Mouse (Mus musculus) embryonic facial prominence, embryonic 14.5 days (tissue): Measurements from ENCODE around the gene Aldh8a1. TPM values are rescaled to one million over a fixed set of nuclear protein-coding genes. Genes with fewer than 3 reads are reported as not detected.
"Not testable (repeated sequence)": the region's sequence is repeated elsewhere in the genome, so short reads cannot be mapped to it uniquely, and the experiment has no call there.

Source experiments
- ATAC-seq: fragments of 200-750 bp; cut with Nextera tagmentation; 2 replicates; pipeline ENCODE4 v1.8.0; 2017; ENCODE audit warnings: low read depth, moderate number of reproducible peaks, moderate TSS enrichment
- DNase-seq: peaks from one replicate; pipeline ENCODE4 v3.0.0-alpha.2; 2015; ENCODE audit warnings: low spot score
- H3K27ac ChIP-seq: fragments of 300-500 bp; sonication (generic); replicated peaks from 2 replicates; pipeline ENCODE4 v1.5.1; 2014; ENCODE audit warnings: low read depth, mild to moderate bottlenecking, low read length, moderate library complexity
- H3K27me3 ChIP-seq: fragments of 300-500 bp; sonication (generic); replicated peaks from 2 replicates; pipeline ENCODE4 v1.6.1; 2014; ENCODE audit warnings: low read length; ENCODE audit not compliant: control insufficient read depth, insufficient read depth
- H3K36me3 ChIP-seq: fragments of 300-500 bp; sonication (generic); 2 replicates; pipeline ENCODE4 v1.6.1; 2014; ENCODE audit warnings: low read length, mixed read lengths; ENCODE audit not compliant: control insufficient read depth, insufficient read depth
- H3K4me1 ChIP-seq: fragments of 300-500 bp; sonication (generic); 2 replicates; pipeline ENCODE4 v1.6.1; 2014; ENCODE audit warnings: antibody characterized with exemption, low read length; ENCODE audit not compliant: control insufficient read depth, insufficient read depth
- H3K4me2 ChIP-seq: fragments of 300-500 bp; sonication (generic); 2 replicates; pipeline ENCODE4 v1.6.1; 2014; ENCODE audit warnings: low read depth, mild to moderate bottlenecking, low read length, moderate library complexity, mixed read lengths
- H3K4me3 ChIP-seq: fragments of 300-500 bp; sonication (generic); 2 replicates; pipeline ENCODE4 v1.5.1; 2014; ENCODE audit warnings: low read depth, mild to moderate bottlenecking, low read length
- H3K9ac ChIP-seq: fragments of 300-500 bp; sonication (generic); 2 replicates; pipeline ENCODE4 v1.6.1; 2014; ENCODE audit warnings: low read depth, mild to moderate bottlenecking, low read length, moderate library complexity, mixed read lengths
- H3K9me3 ChIP-seq: fragments of 300-500 bp; sonication (generic); 2 replicates; pipeline ENCODE4 v1.6.1; 2016; ENCODE audit warnings: low read length; ENCODE audit not compliant: control insufficient read depth
- WGBS: fragments of 180-500 bp; shearing (Covaris S2); extraction: QIAGEN DNeasy Blood & Tissue Kit; methylation state at CpG from one replicate; pipeline ENCODE4 v1.1.7; 2014; 5-methylcytosine and 5-hydroxymethylcytosine counted together
- polyA plus RNA-seq: library from polyadenylated mRNA; unstranded; fragments of >200 nt; fragmentation: Nextera tagmentation; extraction: Ambion mirVana; gene quantifications from 2 replicates; pipeline ENCODE4 v1.2.1, GENCODE M21; 2014

Gene Aldh8a1
- polyA plus RNA-seq, 1 experiment from 2014 or later, result not detected

- 83% methylated on average over 3 of the region's 3 CpGs for WGBS
- DNase-seq (no peak), ATAC-seq (no peak)
- Histone ChIP-seq H3K9me3 (no peaks in the 10 kb centered on the region), H3K36me3 (no peaks in the 10 kb centered on the region), H3K9ac (no peak overlapping the region), H3K27me3 (no peaks in the 10 kb centered on the region), H3K4me2 (no peak overlapping the region), H3K27ac (no peak overlapping the region), H3K4me3 (no peak overlapping the region), H3K4me1 (no peaks in the 10 kb centered on the region)
Observed at GRCm38 (mm10) chr10:21385111-21385663, 8.1 kb downstream of the Aldh8a1 start.

DNA sequence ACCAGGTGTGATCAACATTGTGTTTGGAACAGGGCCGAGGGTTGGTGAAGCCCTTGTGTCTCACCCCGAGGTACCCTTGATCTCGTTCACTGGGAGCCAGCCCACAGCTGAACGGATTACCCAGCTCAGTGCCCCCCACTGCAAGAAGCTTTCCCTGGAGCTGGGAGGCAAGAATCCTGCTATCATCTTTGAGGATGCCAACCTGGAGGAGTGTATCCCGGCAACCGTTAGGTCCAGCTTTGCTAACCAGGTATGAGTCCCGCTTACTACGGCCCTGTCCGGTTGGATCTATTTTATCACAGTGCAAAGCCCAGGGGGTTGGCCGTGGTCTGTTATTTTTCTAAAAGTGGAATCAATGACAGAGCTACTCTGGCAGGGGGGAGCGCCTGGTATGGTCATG is 12.0 kb downstream of the Aldh8a1 start:
- Histone ChIP-seq H3K27me3 (no peaks in the 10 kb centered on the region), H3K4me1 (no peaks in the 10 kb centered on the region), H3K4me2 (no peak overlapping the region), H3K4me3 (no peak overlapping the region), H3K9me3 (no peaks in the 10 kb centered on the region), H3K27ac (no peak overlapping the region), H3K36me3 (no peaks in the 10 kb centered on the region), H3K9ac (no peak overlapping the region)
- WGBS, result 86% methylated on average over 11 of the region's 11 CpGs
- ATAC-seq (no peak), DNase-seq (no peak)

DNA sequence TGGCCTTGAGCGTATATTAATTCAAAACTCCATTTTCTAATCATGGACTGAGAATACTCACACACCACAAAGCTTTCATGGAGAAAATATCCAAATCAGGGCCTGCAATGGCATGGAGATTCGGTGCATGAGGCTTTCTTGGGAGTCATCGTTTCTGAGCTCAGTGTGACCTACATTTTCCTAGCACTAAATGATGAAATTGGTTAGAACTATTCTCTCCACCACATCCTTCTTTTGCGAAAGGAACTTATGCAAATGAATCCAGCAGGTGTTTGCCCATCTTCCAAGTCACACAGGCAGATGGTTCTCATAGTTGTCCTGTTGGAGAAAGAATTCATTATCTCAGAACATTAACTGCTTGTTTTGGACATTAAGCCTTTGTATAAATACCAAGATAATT is 13.3 kb downstream of the Aldh8a1 start:
- no peaks in the 10 kb centered on the region for H3K27me3 ChIP-seq
- no peak for DNase-seq
- 81% methylated on average over 4 of the region's 4 CpGs for WGBS
- H3K36me3 ChIP-seq, result no peaks in the 10 kb centered on the region
- H3K4me1 ChIP-seq, result no peaks in the 10 kb centered on the region
- H3K27ac ChIP-seq, result no peak overlapping the region
- no peaks in the 10 kb centered on the region for H3K9me3 ChIP-seq
- no peak overlapping the region for H3K4me2 ChIP-seq
- ATAC-seq, result no peak
- no peak overlapping the region for H3K4me3 ChIP-seq
- H3K9ac ChIP-seq, result no peak overlapping the region

- no peak for ATAC-seq
- WGBS, result 47% methylated on average over 4 of the region's 4 CpGs
- Histone ChIP-seq H3K4me3 (no peak overlapping the region), H3K4me1 (no peaks in the 10 kb centered on the region), H3K27ac (no peak overlapping the region), H3K36me3 (no peaks in the 10 kb centered on the region), H3K4me2 (no peak overlapping the region), H3K9me3 (no peaks in the 10 kb centered on the region), H3K27me3 (no peaks in the 10 kb centered on the region), H3K9ac (no peak overlapping the region)
- no peak for DNase-seq
Observed at GRCm38 (mm10) chr10:21391286-21391685, 14.2 kb downstream of the Aldh8a1 start.

GRCm38 (mm10) chr10:21393390-21393789 is 16.3 kb downstream of the Aldh8a1 start:
- H3K4me3 ChIP-seq, result no peak overlapping the region
- H3K27ac ChIP-seq, result no peak overlapping the region
- ATAC-seq (no peak), DNase-seq (no peak)
- H3K27me3 ChIP-seq, result no peaks in the 10 kb centered on the region
- no peaks in the 10 kb centered on the region for H3K36me3 ChIP-seq
- H3K9me3 ChIP-seq, result no peaks in the 10 kb centered on the region
- no peak overlapping the region for H3K4me2 ChIP-seq
- H3K4me1 ChIP-seq, result no peaks in the 10 kb centered on the region
- WGBS, result 94% methylated on average over 2 of the region's 2 CpGs
- no peak overlapping the region for H3K9ac ChIP-seq

- no peak overlapping the region for H3K4me3 ChIP-seq
- H3K4me1 ChIP-seq, result no peaks in the 10 kb centered on the region; the same call in 1 of the 2 replicates
- no peaks in the 10 kb centered on the region for H3K27me3 ChIP-seq
- 83% methylated on average over 14 of the region's 14 CpGs for WGBS
- ATAC-seq (no peak), DNase-seq (no peak)
- no peaks in the 10 kb centered on the region for H3K36me3 ChIP-seq
- no peaks in the 10 kb centered on the region for H3K9me3 ChIP-seq
- no peak overlapping the region for H3K4me2 ChIP-seq
- no peak overlapping the region for H3K27ac ChIP-seq
- H3K9ac ChIP-seq, result no peak overlapping the region
Observed at GRCm38 (mm10) chr10:21395426-21396139, 18.5 kb downstream of the Aldh8a1 start.

DNA sequence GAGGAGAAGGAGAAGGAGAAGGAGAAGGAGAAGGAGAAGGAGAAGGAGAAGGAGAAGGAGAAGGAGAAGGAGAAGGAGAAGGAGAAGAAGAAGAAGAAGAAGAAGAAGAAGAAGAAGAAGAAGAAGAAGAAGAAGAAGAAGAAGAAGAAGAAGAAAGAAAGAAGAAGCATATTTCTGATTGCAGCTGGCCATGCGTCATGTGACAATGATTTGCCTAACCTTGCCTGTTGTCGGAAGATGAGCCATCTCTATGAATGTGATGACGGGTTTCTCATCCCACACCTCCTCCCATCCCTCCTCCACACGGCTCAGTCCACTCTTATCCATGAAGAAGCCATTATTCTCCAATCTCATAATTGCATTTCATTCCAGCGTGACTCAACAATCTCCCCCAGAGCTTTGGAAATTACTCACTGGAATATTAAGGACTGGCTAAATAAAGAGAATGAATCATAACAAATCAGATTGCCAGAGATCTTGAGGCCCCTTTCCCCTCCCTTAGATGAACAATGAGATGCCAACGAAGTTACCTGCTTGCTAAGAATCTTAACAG is 21.9 kb downstream of the Aldh8a1 start:
- not testable (repeated sequence) for ATAC-seq, H3K9ac ChIP-seq, H3K9me3 ChIP-seq, H3K36me3 ChIP-seq, H3K27me3 ChIP-seq, DNase-seq, H3K4me2 ChIP-seq, H3K27ac ChIP-seq, H3K4me1 ChIP-seq, H3K4me3 ChIP-seq
- 69% methylated on average over 6 of the region's 6 CpGs for WGBS

DNA sequence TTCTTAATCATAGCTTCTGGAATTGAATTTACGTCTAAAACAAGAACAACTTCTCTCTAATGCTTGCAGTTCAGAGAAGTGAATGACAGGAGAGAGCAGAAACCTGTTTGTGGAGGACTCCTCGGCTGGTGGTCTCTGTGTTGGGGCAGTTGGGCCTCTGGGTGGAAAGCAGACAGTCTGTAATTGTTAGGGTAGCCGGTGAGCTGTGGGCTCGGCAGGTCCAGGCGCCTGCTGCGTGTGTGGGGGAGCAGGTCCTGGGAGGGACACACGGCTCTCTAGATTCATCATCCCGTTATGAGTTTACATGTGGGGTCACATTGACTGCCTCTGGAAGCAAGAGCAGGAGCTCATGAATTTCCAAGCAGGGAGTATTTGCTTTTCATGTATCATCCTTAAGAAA is 22.5 kb downstream of the Aldh8a1 start:
- Histone ChIP-seq H3K27me3 (no peaks in the 10 kb centered on the region), H3K27ac (no peak overlapping the region), H3K4me1 (peaks cover 4% of the 10 kb centered on the region; the same call in 1 of the 2 replicates), H3K4me2 (no peak overlapping the region), H3K9ac (no peak overlapping the region), H3K36me3 (no peaks in the 10 kb centered on the region), H3K9me3 (no peaks in the 10 kb centered on the region), H3K4me3 (no peak overlapping the region)
- 50% methylated on average over 8 of the region's 8 CpGs for WGBS
- DNase-seq, result no peak
- no peak for ATAC-seq

DNA sequence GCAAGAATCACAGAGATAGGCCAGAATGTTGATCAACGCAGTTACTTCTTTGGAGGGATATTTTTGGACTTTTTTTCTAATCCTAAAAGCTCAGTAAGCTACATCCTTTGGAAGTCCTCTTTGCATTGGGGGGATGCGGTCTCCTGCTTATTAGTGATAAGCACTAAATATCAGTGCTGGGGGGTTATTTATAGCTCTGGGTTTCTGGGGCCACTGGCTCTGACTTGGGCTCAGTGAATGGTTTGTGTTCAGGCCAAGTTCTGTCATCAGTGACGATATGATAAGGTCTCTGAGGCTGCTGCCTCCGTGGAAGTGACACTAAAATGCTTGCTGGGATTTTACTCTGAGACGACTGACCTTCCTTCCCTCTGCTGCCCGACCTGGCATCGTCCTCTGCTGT is 22.9 kb downstream of the Aldh8a1 start:
- Histone ChIP-seq H3K4me1 (peaks cover 4% of the 10 kb centered on the region; the same call in 1 of the 2 replicates), H3K9me3 (no peaks in the 10 kb centered on the region), H3K4me3 (no peak overlapping the region), H3K27ac (no peak overlapping the region), H3K9ac (no peak overlapping the region), H3K4me2 (no peak overlapping the region), H3K36me3 (no peaks in the 10 kb centered on the region), H3K27me3 (no peaks in the 10 kb centered on the region)
- no peak for DNase-seq
- WGBS, result 62% methylated on average over 7 of the region's 7 CpGs
- no peak for ATAC-seq
